Mouse (Mus musculus): ENCODE data around the gene Epha10.

- TF ChIP-seq TAL1 (IDR thresholded peaks at IDR 0.05; ENCODE audit: low read length) (no peak), GATA1 (IDR thresholded peaks at IDR 0.05; ENCODE audit: low read length) (no peak)
These were observed 20.3 kb upstream of the Epha10 start for GRCm38 (mm10) chr4:124860446-124860845.
